Mouse (Mus musculus) heart, embryonic 13.5 days (tissue): Measurements from ENCODE around the gene Hist1h3d. TPM values are rescaled to one million over a fixed set of nuclear protein-coding genes. Genes with fewer than 3 reads are reported as not detected.
"Not testable (repeated sequence)": the region's sequence is repeated elsewhere in the genome, so short reads cannot be mapped to it uniquely, and the experiment has no call there.

ENCODE experiments used
- ATAC-seq: fragments of 200-750 bp; cut with Nextera tagmentation; 2 replicates; pipeline ENCODE4 v1.8.0; 2017; ENCODE audit warnings: moderate TSS enrichment; ENCODE audit not compliant: insufficient number of reproducible peaks, low FRiP score, low TSS enrichment; ENCODE audit errors: extremely low read depth
- H3K27ac ChIP-seq: fragments of 300-500 bp; sonication (generic); replicated peaks from 2 replicates; pipeline ENCODE4 v1.5.1; 2015; ENCODE audit warnings: moderate library complexity, mild to moderate bottlenecking, inconsistent platforms
- H3K27me3 ChIP-seq: fragments of 300-500 bp; sonication (generic); replicated peaks from 2 replicates; pipeline ENCODE4 v1.6.1; 2015; ENCODE audit warnings: mild to moderate bottlenecking, inconsistent platforms
- H3K36me3 ChIP-seq: fragments of 300-500 bp; sonication (generic); 2 replicates; pipeline ENCODE4 v1.6.1; 2015; ENCODE audit warnings: mild to moderate bottlenecking, inconsistent platforms
- H3K4me1 ChIP-seq: fragments of 300-500 bp; sonication (generic); 2 replicates; pipeline ENCODE4 v1.6.1; 2015; ENCODE audit warnings: inconsistent platforms
- H3K4me2 ChIP-seq: fragments of 300-500 bp; sonication (generic); 2 replicates; pipeline ENCODE4 v1.6.1; 2015; ENCODE audit warnings: inconsistent platforms, mild to moderate bottlenecking, moderate library complexity
- H3K4me3 ChIP-seq: fragments of 300-500 bp; sonication (generic); 2 replicates; pipeline ENCODE4 v1.5.1; 2015; ENCODE audit warnings: moderate library complexity, mild to moderate bottlenecking, inconsistent platforms
- H3K9ac ChIP-seq: fragments of 300-500 bp; sonication (generic); 2 replicates; pipeline ENCODE4 v1.6.1; 2015; ENCODE audit warnings: inconsistent platforms, mild to moderate bottlenecking, moderate library complexity
- H3K9me3 ChIP-seq: fragments of 300-500 bp; sonication (generic); 2 replicates; pipeline ENCODE4 v1.6.1; 2016; ENCODE audit warnings: inconsistent platforms
- WGBS: fragments of 180-500 bp; shearing (Covaris S2); methylation state at CpG from one replicate; pipeline ENCODE4 v1.1.7; 2015; ENCODE audit warnings: mixed read lengths; 5-methylcytosine and 5-hydroxymethylcytosine counted together
- microRNA-seq: library from miRNA; unstranded; fragments of <30 nt; microRNA quantifications from one replicate; pipeline ENCODE4, GENCODE M21; 2016
- polyA plus RNA-seq: library from polyadenylated mRNA; unstranded; fragments of >200 nt; fragmentation: Nextera tagmentation; extraction: Ambion mirVana; gene quantifications from 2 replicates; pipeline ENCODE4 v1.2.1, GENCODE M21; 2015

Hist1h3d gene
- polyA plus RNA-seq, 1 experiment from 2014 or later: 2.4 TPM

- peak overlapping the region; percentile 95 for H3K27ac ChIP-seq
- no peak for ATAC-seq
- no peaks in the 10 kb centered on the region for H3K27me3 ChIP-seq
- peaks cover 14% of the 10 kb centered on the region for H3K4me1 ChIP-seq
- H3K9ac ChIP-seq: peak overlapping the region; percentile 81
- H3K36me3 ChIP-seq: no peaks in the 10 kb centered on the region
- peak overlapping the region; percentile 74 for H3K4me3 ChIP-seq
- H3K4me2 ChIP-seq: peak overlapping the region; percentile 98
- WGBS: 50% methylated on average over 12 of the region's 12 CpGs
- H3K9me3 ChIP-seq: no peaks in the 10 kb centered on the region
Measured at GRCm38 (mm10) chr13:23620056-23620732, 44.6 kb downstream of the Hist1h3d start.

GRCm38 (mm10) chr13:23620733-23621531 lies 45.4 kb downstream of the Hist1h3d start, which contains the start of gene Hist1h2be:
Hist1h2be (minus strand) TSS chr13:23621124.
- Histone ChIP-seq H3K4me3 (peak within 1 kb of the TSS; percentile 74), H3K9ac (peak within 1 kb of the TSS; percentile 98), H3K4me2 (peak within 1 kb of the TSS; percentile 98), H3K27me3 (0 out of 2 replicates have a peak, but pooled peaks cover 3% of the 10 kb centered on the region), H3K9me3 (no peaks in the 10 kb centered on the region), H3K4me1 (peaks cover 14% of the 10 kb centered on the region), H3K27ac (peak within 1 kb of the TSS; percentile 95), H3K36me3 (no peaks in the 10 kb centered on the region)
- WGBS: under 1% methylated on average over 27 of the region's 27 CpGs
- peak; percentile 58; the same call in 1 of the 2 replicates for ATAC-seq

- no peaks in the 10 kb centered on the region for H3K36me3 ChIP-seq
- H3K27me3 ChIP-seq: 0 out of 2 replicates have a peak, but pooled peaks cover 3% of the 10 kb centered on the region
- WGBS: under 1% methylated on average over 18 of the region's 18 CpGs
- H3K4me2 ChIP-seq: peak overlapping the region; percentile 98
- peak overlapping the region; percentile 98 for H3K9ac ChIP-seq
- peak; percentile 74; the same call in 1 of the 2 replicates for ATAC-seq
- peaks cover 14% of the 10 kb centered on the region for H3K4me1 ChIP-seq
- H3K4me3 ChIP-seq: peak overlapping the region; percentile 74
- H3K27ac ChIP-seq: peak overlapping the region; percentile 95
- no peaks in the 10 kb centered on the region for H3K9me3 ChIP-seq
Measured at GRCm38 (mm10) chr13:23621532-23622174, 46.1 kb downstream of the Hist1h3d start.

- not testable (repeated sequence) for H3K9me3 ChIP-seq, H3K27me3 ChIP-seq, H3K36me3 ChIP-seq
- Histone ChIP-seq H3K4me1 (peaks cover 14% of the 10 kb centered on the region), H3K27ac (peak within 1 kb of the TSS; percentile 95), H3K4me3 (peak within 1 kb of the TSS; percentile 74), H3K4me2 (peak within 1 kb of the TSS; percentile 98), H3K9ac (peak within 1 kb of the TSS; percentile 98)
- WGBS: under 1% methylated on average over 53 of the region's 53 CpGs
- peak; percentile 80 for ATAC-seq
Measured at GRCm38 (mm10) chr13:23622175-23622671, 46.7 kb downstream of the Hist1h3d start, which contains the start of gene Hist1h1e. Hist1h1e (minus strand) TSS chr13:23622558.

- 28% methylated on average over 7 of the region's 7 CpGs for WGBS
- peak overlapping the region; percentile 98 for H3K4me2 ChIP-seq
- H3K36me3 ChIP-seq: no peaks in the 10 kb centered on the region
- no peaks in the 10 kb centered on the region for H3K9me3 ChIP-seq
- peaks cover 14% of the 10 kb centered on the region for H3K4me1 ChIP-seq
- ATAC-seq: no peak
- peak overlapping the region; percentile 74 for H3K4me3 ChIP-seq
- H3K9ac ChIP-seq: peak overlapping the region; percentile 98
- 0 out of 2 replicates have a peak, but pooled peaks cover 3% of the 10 kb centered on the region for H3K27me3 ChIP-seq
- peak overlapping the region; percentile 95 for H3K27ac ChIP-seq
Measured at GRCm38 (mm10) chr13:23622861-23623450, 47.4 kb downstream of the Hist1h3d start.

Small RNA genes within 50 kb of the gene (microRNA-seq; reads per million reads assigned to microRNA genes)
- gene Gm44297 (not detected), gene Gm44359 (not detected), gene Gm44394 (not detected)

Other genes starting within 250 kb of the Hist1h3d start
- 36.7 and 40.7 TPM in 2 replicates for gene Zfp322a, start 206.6 kb upstream of the Hist1h3d start, polyA plus RNA-seq
- 8.5 and 8.7 TPM in 2 replicates for gene Abt1, start 151.9 kb upstream of the Hist1h3d start, polyA plus RNA-seq
- 1.1 and 2.2 TPM in 2 replicates for gene Btn1a1, start 109.9 kb upstream of the Hist1h3d start, polyA plus RNA-seq
- 0.45 and 0.82 TPM in 2 replicates for gene Btn2a2, start 86.9 kb upstream of the Hist1h3d start, polyA plus RNA-seq
- gene Hist1h4h, start 44.7 kb upstream of the Hist1h3d start, polyA plus RNA-seq: 6.3 and 7.2 TPM in 2 replicates
- gene Hist1h2af, start 41.9 kb upstream of the Hist1h3d start, polyA plus RNA-seq: 2.0 and 3.0 TPM in 2 replicates
- 4.1 and 5.5 TPM in 2 replicates for gene Hist1h3g, start 40.3 kb upstream of the Hist1h3d start, polyA plus RNA-seq
- gene Hist1h2bh, start 32.4 kb upstream of the Hist1h3d start, polyA plus RNA-seq: 0.32 and 0.52 TPM in 2 replicates
- 0.28 and 0.48 TPM in 2 replicates for gene Hist1h3f, start 31.7 kb upstream of the Hist1h3d start, polyA plus RNA-seq
- not detected in 2 replicates for gene Hist1h4f, start 24.1 kb upstream of the Hist1h3d start, polyA plus RNA-seq
- 0.23 and 0.29 TPM in 2 replicates for gene Hist1h1d, start 22.5 kb upstream of the Hist1h3d start, polyA plus RNA-seq
- gene Hist1h3e, start 13.4 kb upstream of the Hist1h3d start, polyA plus RNA-seq: 1.5 and 2.2 TPM in 2 replicates
- 33.5 and 42.7 TPM in 2 replicates for gene Hist1h2ae, start 4.5 kb upstream of the Hist1h3d start, polyA plus RNA-seq
- gene Hist1h2bg, start 4.4 kb upstream of the Hist1h3d start, polyA plus RNA-seq: 3.9 and 4.2 TPM in 2 replicates
- 1.6 and 3.0 TPM in 2 replicates for gene Hist1h2bf, start 1.6 kb upstream of the Hist1h3d start, polyA plus RNA-seq
- 0.60 and 0.84 TPM in 2 replicates for gene Hist1h2ad, start 1.4 kb upstream of the Hist1h3d start, polyA plus RNA-seq
- gene Hist1h4d, start 5.8 kb downstream of the Hist1h3d start, polyA plus RNA-seq: 54.8 and 60.0 TPM in 2 replicates
- 1.3 and 1.5 TPM in 2 replicates for gene Hist1h2be, start 45.4 kb downstream of the Hist1h3d start, polyA plus RNA-seq
- 11.0 and 12.2 TPM in 2 replicates for gene Hist1h1e, start 46.8 kb downstream of the Hist1h3d start, polyA plus RNA-seq
- 0.59 and 0.68 TPM in 2 replicates for gene Hist1h2ac, start 108.2 kb downstream of the Hist1h3d start, polyA plus RNA-seq
- gene Hist1h2bc, start 108.4 kb downstream of the Hist1h3d start, polyA plus RNA-seq: 50.1 and 54.5 TPM in 2 replicates
- gene Hist1h1t, start 120.1 kb downstream of the Hist1h3d start, polyA plus RNA-seq: not detected in 2 replicates
- gene Hist1h4c, start 122.7 kb downstream of the Hist1h3d start, polyA plus RNA-seq: 2.4 and 3.7 TPM in 2 replicates
- 10.3 and 10.7 TPM in 2 replicates for gene Hfe, start 135.1 kb downstream of the Hist1h3d start, polyA plus RNA-seq
- gene Hist1h1c, start 163.0 kb downstream of the Hist1h3d start, polyA plus RNA-seq: 31.2 and 33.8 TPM in 2 replicates
- gene Hist1h3c, start 169.8 kb downstream of the Hist1h3d start, polyA plus RNA-seq: 2.7 and 3.8 TPM in 2 replicates
- 1.6 and 2.2 TPM in 2 replicates for gene Hist1h2bb, start 171.0 kb downstream of the Hist1h3d start, polyA plus RNA-seq
- 20.1 and 20.3 TPM in 2 replicates for gene Hist1h2ab, start 175.4 kb downstream of the Hist1h3d start, polyA plus RNA-seq
- 5.5 and 6.3 TPM in 2 replicates for gene Hist1h3b, start 176.5 kb downstream of the Hist1h3d start, polyA plus RNA-seq
- gene Hist1h4b, start 181.2 kb downstream of the Hist1h3d start, polyA plus RNA-seq: 2.3 and 2.8 TPM in 2 replicates
- not detected in 2 replicates for gene Hist1h4a, start 185.5 kb downstream of the Hist1h3d start, polyA plus RNA-seq
- gene Hist1h3a, start 186.6 kb downstream of the Hist1h3d start, polyA plus RNA-seq: 1.9 and 3.5 TPM in 2 replicates
- 1.5 and 1.6 TPM in 2 replicates for gene Hist1h1a, start 187.9 kb downstream of the Hist1h3d start, polyA plus RNA-seq
- 0.09 and 0.20 TPM in 2 replicates for gene Trim38, start 194.2 kb downstream of the Hist1h3d start, polyA plus RNA-seq
- 0.05 TPM in 1 of 2 replicates, not detected in the other for gene Slc17a2, start 231.2 kb downstream of the Hist1h3d start, polyA plus RNA-seq